ENCODE assay signal across 23 mouse cellular contexts in the genomic region with DNA sequence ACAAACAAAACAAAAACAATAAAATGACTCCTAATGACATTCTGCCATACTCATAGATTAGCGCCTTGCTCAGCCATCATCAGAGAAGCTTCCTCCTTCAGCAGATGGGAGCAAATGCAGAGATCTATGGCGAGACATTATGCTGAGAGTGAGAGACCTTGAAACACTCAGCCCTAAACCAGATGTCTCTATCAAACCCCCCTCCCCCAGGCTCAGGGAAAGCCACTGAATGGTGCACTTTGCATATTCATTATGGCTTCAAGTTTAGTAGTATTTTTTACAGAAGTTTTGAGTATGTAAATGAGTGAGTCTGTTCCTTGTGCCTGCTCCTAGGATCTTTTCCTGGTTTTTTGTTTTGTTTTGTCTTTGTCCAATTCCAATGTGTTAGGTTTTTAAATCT.
A peak's percentile ranks its signal among the peaks of the same experiment; 100 is the strongest.
DNase-seq lines count a peak whose midpoint lies in the region; ATAC-seq and TF ChIP-seq lines count a peak whose summit lies in the region.
"Had no signal": no experiment of that assay in that cellular context is flagged by ENCODE, and none has a peak within 500 bp of the region (broad histone marks: within the 10 kb centered on the region; RNA-seq: fewer than 3 reads in every experiment).

No protein-coding gene starts in this region.

- H3K27me3 ChIP-seq in forebrain, embryonic 14.5 days (replicated peaks; ENCODE audit: control insufficient read depth, insufficient read depth, low read length): no peaks in the 10 kb centered on the region
- H3K27me3 ChIP-seq in forebrain, postnatal 0 days (ENCODE audit: insufficient read depth, low read length): no peaks in the 10 kb centered on the region
- no peaks in the 10 kb centered on the region for H3K27me3 ChIP-seq in forebrain, embryonic 15.5 days
- no peaks in the 10 kb centered on the region for H3K27me3 ChIP-seq in forebrain, embryonic 11.5 days (ENCODE audit: control insufficient read depth, insufficient read depth, low read length)
- H3K27me3 ChIP-seq in kidney, adult 2 months (replicated peaks; ENCODE audit: control insufficient read depth, insufficient read depth, low read length): no peaks in the 10 kb centered on the region
- no peaks in the 10 kb centered on the region for H3K27me3 ChIP-seq in midbrain, postnatal 0 days (ENCODE audit: insufficient read depth, low read length)
- H3K27me3 ChIP-seq: CH12.LX, Patski had no signal

- H3K4me2 ChIP-seq in forebrain, embryonic 14.5 days (ENCODE audit: low read length): no peak overlapping the region
- H3K4me2 ChIP-seq in forebrain, postnatal 0 days (ENCODE audit: low read depth): no peak overlapping the region
- no peak overlapping the region for H3K4me2 ChIP-seq in forebrain, embryonic 15.5 days (replicated peaks)
- no peak overlapping the region for H3K4me2 ChIP-seq in forebrain, embryonic 11.5 days (ENCODE audit: low read depth, low read length, severe bottlenecking)
- H3K4me2 ChIP-seq in midbrain, postnatal 0 days (ENCODE audit: low read depth, low read length, poor library complexity, severe bottlenecking): no peak overlapping the region

- no peak overlapping the region for H3K4me3 ChIP-seq in forebrain, embryonic 14.5 days (ENCODE audit: low read depth, low read length)
- H3K4me3 ChIP-seq in forebrain, postnatal 0 days (ENCODE audit: low read depth, low read length): no peak overlapping the region
- no peak overlapping the region for H3K4me3 ChIP-seq in forebrain, embryonic 15.5 days
- no peak overlapping the region for H3K4me3 ChIP-seq in forebrain, embryonic 11.5 days (ENCODE audit: low read depth, low read length)
- no peak overlapping the region for H3K4me3 ChIP-seq in kidney, adult 2 months (ENCODE audit: insufficient read depth, low read depth, low read length)
- H3K4me3 ChIP-seq in midbrain, postnatal 0 days (ENCODE audit: low read depth, low read length): no peak overlapping the region

- no peak for TF ChIP-seq CTCF in forebrain, postnatal 0 days (IDR thresholded peaks at IDR 0.05; ENCODE audit: low read depth)
- TF ChIP-seq CTCF in kidney, adult 2 months (conservative IDR thresholded peaks at IDR 0.05; ENCODE audit: insufficient read depth, insufficient read length, low read depth, low read length): no peak
- no peak for TF ChIP-seq CTCF in brain, embryonic 14.5 days (IDR thresholded peaks at IDR 0.05; ENCODE audit: borderline replicate concordance, extremely low read depth, insufficient read depth, insufficient read length)
- TF ChIP-seq CTCF in midbrain, postnatal 0 days (IDR thresholded peaks at IDR 0.05): no peak

- peak; percentile 19; the same call in 1 of the 2 replicates for ATAC-seq in forebrain, embryonic 14.5 days
- no peak for ATAC-seq in forebrain, postnatal 0 days
- 0 out of 2 replicates have a peak, but pooled peaks have one; percentile 14 for ATAC-seq in forebrain, embryonic 15.5 days (replicated peaks)
- ATAC-seq in forebrain, embryonic 11.5 days (replicated peaks; ENCODE audit: low FRiP score): no peak
- ATAC-seq in midbrain, postnatal 0 days (ENCODE audit: low FRiP score): no peak
- ATAC-seq: activated CD4-positive, CD25-positive, alpha-beta regulatory T cell, adult 4 months; CD4-positive, CD25-positive, alpha-beta regulatory T cell, adult 4 months; Patski had no signal

- no peak for TF ChIP-seq POLR2A in kidney, adult 2 months (IDR thresholded peaks at IDR 0.05; ENCODE audit: low read depth, low read length)
- no peak for TF ChIP-seq POLR2A in brain, embryonic 14.5 days (IDR thresholded peaks at IDR 0.05; ENCODE audit: borderline replicate concordance, extremely low read depth, insufficient read depth, insufficient read length, poor library complexity, severe bottlenecking)

- H3K9ac ChIP-seq in forebrain, embryonic 14.5 days (ENCODE audit: low read length): no peak overlapping the region
- H3K9ac ChIP-seq in forebrain, postnatal 0 days: no peak overlapping the region
- H3K9ac ChIP-seq in forebrain, embryonic 15.5 days (replicated peaks): no peak overlapping the region
- H3K9ac ChIP-seq in forebrain, embryonic 11.5 days (ENCODE audit: low read length): no peak overlapping the region
- no peak overlapping the region for H3K9ac ChIP-seq in midbrain, postnatal 0 days (replicated peaks; ENCODE audit: low read length, poor library complexity, severe bottlenecking)

- H3K9me3 ChIP-seq in forebrain, embryonic 14.5 days (replicated peaks; ENCODE audit: control insufficient read depth, low read length): no peaks in the 10 kb centered on the region
- no peaks in the 10 kb centered on the region for H3K9me3 ChIP-seq in forebrain, postnatal 0 days (ENCODE audit: low read length)
- H3K9me3 ChIP-seq in forebrain, embryonic 15.5 days: no peaks in the 10 kb centered on the region
- no peaks in the 10 kb centered on the region for H3K9me3 ChIP-seq in forebrain, embryonic 11.5 days (ENCODE audit: control insufficient read depth, low read length)
- H3K9me3 ChIP-seq in midbrain, postnatal 0 days (ENCODE audit: low read length): no peaks in the 10 kb centered on the region

- H3K36me3 ChIP-seq in forebrain, embryonic 14.5 days (ENCODE audit: control insufficient read depth, insufficient read depth, low read length): no peaks in the 10 kb centered on the region
- no peaks in the 10 kb centered on the region for H3K36me3 ChIP-seq in forebrain, postnatal 0 days (ENCODE audit: insufficient read depth)
- no peaks in the 10 kb centered on the region for H3K36me3 ChIP-seq in forebrain, embryonic 15.5 days
- no peaks in the 10 kb centered on the region for H3K36me3 ChIP-seq in forebrain, embryonic 11.5 days (ENCODE audit: control insufficient read depth, insufficient read depth, low read length)
- H3K36me3 ChIP-seq in kidney, adult 2 months (ENCODE audit: control insufficient read depth, insufficient read depth, low read length): no peaks in the 10 kb centered on the region
- H3K36me3 ChIP-seq in midbrain, postnatal 0 days (ENCODE audit: insufficient read depth, low read length): no peaks in the 10 kb centered on the region
- H3K36me3 ChIP-seq: G1E had no signal

- peak; percentile 56 for DNase-seq in forebrain, embryonic 14.5 days (ENCODE audit: low spot score)
- DNase-seq in forebrain, postnatal 0 days: no peak
- DNase-seq in forebrain, embryonic 11.5 days (ENCODE audit: low spot score): no peak
- no peak for DNase-seq in kidney, adult 2 months
- DNase-seq in kidney, adult 11 months: no peak
- DNase-seq in brain, embryonic 14.5 days (ENCODE audit: low read depth): peak; percentile 61
- DNase-seq in midbrain, postnatal 0 days (ENCODE audit: low spot score): no peak
- DNase-seq: adrenal gland, adult 2 months; adrenal gland, adult 8-10 months; adrenal gland, postnatal 10 days; adrenal gland, postnatal 14 days; adrenal gland, postnatal 25 days; adrenal gland, postnatal 36 days; B cell, adult 2 months; cerebellum, adult 11 months; cerebellum, adult 11-12 months; cerebellum, adult 18-20 months had no signal

- 67% methylated on average over 2 of the region's 2 CpGs for WGBS in forebrain, embryonic 14.5 days
- 65% methylated on average over 2 of the region's 2 CpGs for WGBS in forebrain, postnatal 0 days
- 61% methylated on average over 2 of the region's 2 CpGs for WGBS in forebrain, embryonic 15.5 days
- 70% methylated on average over 2 of the region's 2 CpGs for WGBS in forebrain, embryonic 11.5 days
- 94% methylated on average over 2 of the region's 2 CpGs for WGBS in kidney, adult 2 months
- 82% methylated on average over 2 of the region's 2 CpGs for WGBS in midbrain, postnatal 0 days

- H3K27ac ChIP-seq in forebrain, embryonic 14.5 days (ENCODE audit: low read depth, low read length): no peak overlapping the region
- no peak overlapping the region for H3K27ac ChIP-seq in forebrain, postnatal 0 days (ENCODE audit: low read depth, low read length)
- H3K27ac ChIP-seq in forebrain, embryonic 15.5 days (replicated peaks): no peak overlapping the region
- H3K27ac ChIP-seq in forebrain, embryonic 11.5 days (ENCODE audit: low read depth, low read length): no peak overlapping the region
- H3K27ac ChIP-seq in kidney, adult 2 months (ENCODE audit: insufficient read depth, low read depth, low read length): 0 out of 2 replicates have a peak overlapping the region, but pooled peaks have one; percentile 41
- no peak overlapping the region for H3K27ac ChIP-seq in midbrain, postnatal 0 days (ENCODE audit: low read depth, low read length)

- H3K4me1 ChIP-seq in forebrain, embryonic 14.5 days (ENCODE audit: control insufficient read depth, insufficient read depth, low read length): peaks cover 19% of the 10 kb centered on the region
- H3K4me1 ChIP-seq in forebrain, postnatal 0 days (ENCODE audit: insufficient read depth): 0 out of 2 replicates have a peak, but pooled peaks cover 12% of the 10 kb centered on the region
- peaks cover 20% of the 10 kb centered on the region for H3K4me1 ChIP-seq in forebrain, embryonic 15.5 days
- H3K4me1 ChIP-seq in forebrain, embryonic 11.5 days (replicated peaks; ENCODE audit: control insufficient read depth, insufficient read depth, low read length): peaks cover 6% of the 10 kb centered on the region; the same call in 1 of the 2 replicates
- H3K4me1 ChIP-seq in kidney, adult 2 months (ENCODE audit: control insufficient read depth, insufficient read depth, low read length): peaks cover 13% of the 10 kb centered on the region
- H3K4me1 ChIP-seq in midbrain, postnatal 0 days (ENCODE audit: insufficient read depth, low read length): no peaks in the 10 kb centered on the region

Comparison
In these comparisons a context has a peak if more than half of its experiments do, and no peak if none do; other contexts are left out.
1. ATAC-seq: peak in forebrain, embryonic 14.5 days (single experiment) and forebrain, embryonic 15.5 days (single experiment); none in forebrain, postnatal 0 days (single experiment), forebrain, embryonic 11.5 days (single experiment) and midbrain, postnatal 0 days (single experiment).
2. DNase-seq: peak in forebrain, embryonic 14.5 days (single experiment) and brain, embryonic 14.5 days (single experiment); none in forebrain, postnatal 0 days (single experiment), forebrain, embryonic 11.5 days (single experiment), kidney, adult 2 months (single experiment), kidney, adult 11 months (single experiment) and midbrain, postnatal 0 days (single experiment).